Mouse (Mus musculus) erythroblast, embryonic 14.5 days (primary cell): ENCODE data around the gene Ntpcr. TPM values are rescaled to one million over a fixed set of nuclear protein-coding genes. Genes with fewer than 3 reads are reported as not detected.

Experiments
- H3K27me3 ChIP-seq: 2 replicates; pipeline ENCODE4 v1.6.1; 2012; ENCODE audit warnings: inconsistent platforms; ENCODE audit not compliant: control insufficient read depth
- H3K36me3 ChIP-seq: 2 replicates; pipeline ENCODE4 v1.6.1; 2012; ENCODE audit warnings: mild to moderate bottlenecking, inconsistent platforms; ENCODE audit not compliant: control insufficient read depth
- H3K4me1 ChIP-seq: 2 replicates; pipeline ENCODE4 v1.6.1; 2012; ENCODE audit warnings: inconsistent platforms; ENCODE audit not compliant: control insufficient read depth
- H3K4me3 ChIP-seq: replicated peaks from 2 replicates; pipeline ENCODE3; 2012; ENCODE audit warnings: moderate library complexity, mild to moderate bottlenecking, inconsistent platforms
- H3K9me3 ChIP-seq: 2 replicates; pipeline ENCODE4 v1.6.1; 2012; ENCODE audit warnings: low read length, inconsistent platforms, mixed read lengths; ENCODE audit not compliant: control insufficient read depth
- GATA1 ChIP-seq: IDR thresholded peaks from 2 replicates; pipeline ENCODE4 v1.6.1; 2012; ENCODE audit warnings: low read length, inconsistent platforms, mixed read lengths
- TAL1 ChIP-seq: IDR thresholded peaks from 3 replicates; pipeline ENCODE4 v1.6.1; 2012; ENCODE audit warnings: low read length, inconsistent platforms, mixed read lengths
- polyA plus RNA-seq: library from polyadenylated mRNA; stranded (reverse); fragments of >175 nt; gene quantifications from 2 replicates; pipeline ENCODE4 v1.2.3, GENCODE M21; 2012

Ntpcr gene
- polyA plus RNA-seq, 1 experiment = 0.12 TPM

DNA sequence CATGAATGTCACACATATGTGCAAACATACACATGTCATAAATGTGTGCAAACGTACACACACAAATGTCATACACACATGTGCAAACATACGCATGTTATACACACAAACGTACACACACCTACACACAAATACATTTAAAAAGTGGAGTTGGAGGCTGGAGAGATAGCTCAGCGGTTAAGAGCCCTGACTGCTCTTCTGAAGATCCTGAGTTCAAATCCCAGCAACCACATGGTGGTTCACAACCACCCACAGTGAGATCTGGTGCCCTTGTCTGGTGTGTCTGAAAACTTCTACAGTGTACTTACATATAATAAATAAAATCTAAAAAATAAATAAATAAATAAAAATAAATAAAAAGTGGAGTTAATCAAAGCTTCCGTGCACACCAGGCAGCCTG is 49.2 kb downstream of the Ntpcr start:
- no peak overlapping the region for H3K4me3 ChIP-seq
- H3K27me3 ChIP-seq = no peaks in the 10 kb centered on the region
- H3K36me3 ChIP-seq = no peaks in the 10 kb centered on the region
- no peaks in the 10 kb centered on the region for H3K4me1 ChIP-seq
- TF ChIP-seq GATA1 (no peak), TAL1 (no peak)
- no peaks in the 10 kb centered on the region for H3K9me3 ChIP-seq

DNA sequence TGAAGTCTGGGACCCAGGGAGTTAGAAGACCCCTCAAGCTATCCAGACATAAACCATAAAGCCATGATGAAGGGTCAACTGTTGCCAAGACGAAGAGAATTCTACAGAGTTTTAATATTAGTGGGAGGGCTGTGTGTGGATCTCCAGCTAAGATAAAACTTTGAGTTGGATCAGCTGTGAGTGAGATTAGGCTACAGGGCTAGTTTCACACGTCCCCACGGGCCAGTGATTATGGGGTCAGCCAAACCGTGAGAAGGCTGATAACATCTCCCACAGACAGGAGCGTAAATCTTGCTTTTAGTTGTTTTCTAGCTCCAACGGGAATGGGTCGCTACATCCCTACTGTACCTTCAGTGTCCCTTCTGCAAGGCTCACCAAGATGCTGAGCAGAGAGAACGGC is 49.9 kb downstream of the Ntpcr start:
- Histone ChIP-seq H3K36me3 (no peaks in the 10 kb centered on the region), H3K27me3 (no peaks in the 10 kb centered on the region), H3K4me1 (no peaks in the 10 kb centered on the region), H3K9me3 (no peaks in the 10 kb centered on the region), H3K4me3 (no peak overlapping the region)
- no peak for TF ChIP-seq TAL1
- TF ChIP-seq GATA1 = no peak

DNA sequence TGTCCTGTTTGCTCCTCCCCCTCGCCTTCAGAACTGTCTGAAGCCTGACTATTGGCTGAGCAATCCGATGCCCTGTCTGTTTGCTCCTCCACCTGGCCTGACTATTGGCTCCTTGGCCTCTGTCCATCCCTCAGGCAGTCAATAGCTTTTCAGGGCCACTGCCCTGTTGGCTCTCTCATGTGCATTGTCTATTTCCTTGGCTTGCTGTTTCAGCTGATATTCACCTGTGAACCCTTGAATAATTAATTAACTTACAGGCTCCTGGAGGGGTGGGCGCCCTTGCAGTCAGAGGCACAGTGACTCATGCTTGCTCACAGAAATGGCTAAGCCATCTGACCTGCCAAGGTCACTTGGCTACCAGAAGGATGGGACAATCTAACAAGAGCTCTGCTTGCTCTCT is 52.4 kb downstream of the Ntpcr start:
- no peaks in the 10 kb centered on the region for H3K9me3 ChIP-seq

DNA sequence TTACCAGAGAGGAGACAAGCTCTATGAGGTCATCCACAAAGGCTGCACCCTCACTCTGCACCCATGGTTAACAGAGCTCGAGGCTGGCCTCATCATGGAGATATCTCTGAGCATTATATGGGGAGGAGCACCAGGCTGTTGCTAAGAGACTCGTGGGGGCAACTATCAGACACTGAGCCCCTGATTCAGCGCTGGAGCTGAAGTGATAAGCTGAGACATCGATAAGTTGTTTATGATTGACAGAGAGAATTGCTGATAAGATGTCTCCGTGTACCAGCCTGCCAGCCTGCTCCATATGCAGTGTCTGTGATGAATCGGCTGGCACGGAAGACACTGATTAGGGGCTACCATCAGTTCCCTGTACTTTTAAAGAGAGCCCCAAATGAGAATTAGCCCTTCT is 57.1 kb downstream of the Ntpcr start:
- Histone ChIP-seq H3K9me3 (peaks cover 3% of the 10 kb centered on the region; the same call in 1 of the 2 replicates), H3K4me3 (no peak overlapping the region), H3K27me3 (no peaks in the 10 kb centered on the region), H3K4me1 (peaks cover 5% of the 10 kb centered on the region; the same call in 1 of the 2 replicates), H3K36me3 (no peaks in the 10 kb centered on the region)
- TF ChIP-seq TAL1 (no peak), GATA1 (no peak)

More for the DNA sequence above, 52.4 kb downstream of the Ntpcr start:
- no peak for TF ChIP-seq TAL1
- no peak for TF ChIP-seq GATA1
- H3K4me1 ChIP-seq = peaks cover 5% of the 10 kb centered on the region; the same call in 1 of the 2 replicates
- no peak overlapping the region for H3K4me3 ChIP-seq
- no peaks in the 10 kb centered on the region for H3K36me3 ChIP-seq
- no peaks in the 10 kb centered on the region for H3K27me3 ChIP-seq

DNA sequence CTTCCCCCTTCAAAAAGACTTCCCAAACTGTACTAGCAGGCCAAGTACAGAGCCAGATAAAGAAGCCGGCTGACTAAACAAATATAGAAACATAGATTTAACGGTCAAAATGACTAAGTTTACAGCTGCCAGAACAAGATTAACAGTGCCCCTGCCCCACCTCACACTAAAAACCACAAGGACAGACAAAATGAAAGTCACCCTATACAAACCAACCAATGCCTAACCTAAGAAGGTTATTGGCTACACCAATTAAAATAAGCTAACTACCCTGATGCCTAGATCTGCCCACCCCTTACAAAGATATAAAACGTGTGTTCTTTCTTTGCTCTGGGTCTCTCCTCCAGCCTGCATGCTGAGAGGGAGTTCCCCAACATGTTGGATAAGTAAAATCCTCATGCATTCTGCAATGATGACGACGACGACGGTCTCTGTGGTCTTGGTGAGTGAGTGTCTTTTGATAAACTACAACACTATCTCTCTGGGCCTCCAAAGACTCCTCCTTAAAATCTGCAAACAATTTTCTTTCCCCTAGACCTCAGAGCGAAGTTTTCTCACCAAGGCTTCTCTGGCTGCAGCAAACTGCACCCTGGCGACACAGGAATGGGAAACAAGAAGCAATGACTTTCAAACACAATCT is 63.2 kb downstream of the Ntpcr start:
- no peaks in the 10 kb centered on the region for H3K27me3 ChIP-seq
- H3K36me3 ChIP-seq = no peaks in the 10 kb centered on the region
- TF ChIP-seq GATA1 (no peak), TAL1 (no peak)
- no peaks in the 10 kb centered on the region; the same call in 1 of the 2 replicates for H3K4me1 ChIP-seq
- H3K4me3 ChIP-seq = no peak overlapping the region
- peaks cover 13% of the 10 kb centered on the region; the same call in 1 of the 2 replicates for H3K9me3 ChIP-seq

DNA sequence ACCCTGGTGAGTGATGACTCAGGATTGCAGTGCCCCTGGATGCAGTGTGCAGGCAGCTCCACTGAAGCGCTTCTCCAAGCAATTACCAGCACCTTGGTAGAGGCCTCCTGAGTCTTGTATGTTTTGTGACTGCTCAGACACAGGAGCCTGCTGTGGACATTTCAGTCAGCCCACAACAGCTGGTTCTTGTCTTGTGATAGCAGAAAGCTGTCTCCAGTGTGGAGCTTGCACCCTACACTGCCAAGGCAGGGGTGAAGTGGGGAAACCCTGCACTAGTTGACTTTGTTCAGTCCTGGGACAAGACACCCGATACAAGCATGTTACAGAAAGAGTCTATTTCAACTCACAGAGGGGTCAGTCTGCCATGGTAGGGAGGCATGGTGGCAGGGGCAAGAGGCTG is 65.6 kb downstream of the Ntpcr start:
- Histone ChIP-seq H3K4me1 (no peaks in the 10 kb centered on the region; the same call in 1 of the 2 replicates), H3K27me3 (no peaks in the 10 kb centered on the region), H3K36me3 (no peaks in the 10 kb centered on the region), H3K9me3 (peaks cover 13% of the 10 kb centered on the region; the same call in 1 of the 2 replicates), H3K4me3 (no peak overlapping the region)
- TF ChIP-seq TAL1 (no peak), GATA1 (no peak)

DNA sequence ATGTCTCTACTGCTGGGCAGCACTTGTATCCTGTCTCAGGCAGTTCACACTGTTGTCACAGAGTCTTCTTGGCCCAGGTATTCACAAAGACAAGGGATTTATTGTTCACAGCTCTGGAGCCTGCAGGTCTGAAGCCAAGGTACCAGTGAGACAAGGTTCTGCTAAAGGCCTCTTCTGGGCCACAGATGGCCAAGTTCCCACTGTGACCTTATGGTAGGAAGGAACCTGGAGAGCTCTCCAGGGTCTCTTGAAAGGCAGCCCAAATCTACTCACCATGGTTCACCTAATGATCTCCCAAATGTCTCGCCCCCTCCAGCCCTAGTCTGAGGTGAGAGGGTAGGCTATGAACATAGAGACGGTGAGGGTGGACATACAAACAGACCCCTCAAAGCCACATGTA is 67.2 kb downstream of the Ntpcr start:
- peaks cover 10% of the 10 kb centered on the region; the same call in 1 of the 2 replicates for H3K9me3 ChIP-seq

More for the DNA sequence above, 67.2 kb downstream of the Ntpcr start:
- Histone ChIP-seq H3K36me3 (no peaks in the 10 kb centered on the region), H3K4me3 (no peak overlapping the region), H3K27me3 (no peaks in the 10 kb centered on the region), H3K4me1 (no peaks in the 10 kb centered on the region; the same call in 1 of the 2 replicates)
- TF ChIP-seq GATA1 = no peak
- no peak for TF ChIP-seq TAL1

Other genes with a start within 250 kb of the Ntpcr start
- 0.01 and 0.02 TPM in 2 replicates for gene Sipa1l2, start 160.2 kb upstream of the Ntpcr start, polyA plus RNA-seq
- not detected in 2 replicates for gene Map10, start 60.1 kb upstream of the Ntpcr start, polyA plus RNA-seq
- 0.01 TPM in 1 of 2 replicates, not detected in the other for gene Pcnx2, start 168.4 kb downstream of the Ntpcr start, polyA plus RNA-seq
- gene Map3k21, start 180.5 kb downstream of the Ntpcr start, polyA plus RNA-seq = not detected in 2 replicates